Mouse (Mus musculus) forelimb bud, embryonic 11.5 days (tissue): ENCODE data around the gene Rbms2.
"Not testable (repeated sequence)": the region's sequence is repeated elsewhere in the genome, so short reads cannot be mapped to it uniquely, and the experiment has no call there.

Experiments
- DNase-seq: peaks from one replicate; pipeline ENCODE4 v3.0.0-alpha.2; 2012; ENCODE audit warnings: low read depth, low spot score

Gene Rbms2

DNA sequence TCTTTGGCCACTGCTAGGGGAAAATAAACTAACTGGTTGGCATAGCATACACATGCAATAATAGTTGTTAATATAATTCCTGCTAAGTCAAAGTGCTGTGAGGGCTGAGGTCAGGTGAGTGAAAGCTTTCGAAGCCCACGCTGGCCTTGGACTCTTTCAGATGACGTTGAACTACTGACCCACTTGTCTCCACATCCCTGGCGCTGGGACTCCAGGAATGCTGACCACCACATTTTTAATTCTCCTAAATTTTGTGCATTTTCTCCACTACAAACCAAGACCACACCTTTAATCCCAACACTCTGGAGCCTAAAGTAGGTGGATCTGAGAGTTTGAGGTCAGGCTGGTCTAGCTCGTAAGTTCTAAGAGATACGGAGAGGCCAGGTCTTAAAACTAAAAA, 13.0 kb upstream of the Rbms2 start:
- DNase-seq, result no peak

DNA sequence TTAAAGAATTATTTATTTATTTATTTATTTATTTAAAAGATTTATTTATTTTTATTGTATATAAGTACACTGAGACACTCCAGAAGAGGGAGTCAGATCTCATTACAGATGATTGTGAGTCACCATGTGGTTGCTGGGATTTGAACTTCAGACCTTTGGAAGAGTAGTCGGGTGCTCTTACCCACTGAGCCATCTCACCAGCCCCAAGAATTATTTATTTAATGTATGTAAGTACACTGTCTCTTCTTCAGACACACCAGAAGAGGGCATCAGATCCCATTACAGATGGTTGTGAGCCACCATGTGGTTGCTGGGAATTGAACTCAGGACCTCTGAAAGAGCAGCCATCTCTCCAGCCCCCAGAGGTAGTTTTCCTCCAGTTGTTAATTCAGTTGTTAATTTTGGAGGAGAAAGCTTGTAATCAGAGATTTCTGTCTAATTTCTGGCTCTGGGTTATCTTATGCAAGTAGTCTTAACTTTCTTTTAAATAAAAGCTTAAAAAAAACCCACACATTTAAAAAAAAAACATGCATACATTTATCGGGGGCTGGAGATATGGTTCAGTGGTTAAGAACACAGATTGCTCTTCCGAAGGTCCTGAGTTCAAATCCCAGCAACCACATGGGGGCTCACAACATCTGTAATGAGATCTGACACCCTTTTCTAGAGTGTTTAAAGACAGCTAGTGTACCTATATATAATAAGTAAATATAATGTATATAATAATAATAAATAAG, 12.1 kb upstream of the Rbms2 start:
- not testable (repeated sequence) for DNase-seq

DNA sequence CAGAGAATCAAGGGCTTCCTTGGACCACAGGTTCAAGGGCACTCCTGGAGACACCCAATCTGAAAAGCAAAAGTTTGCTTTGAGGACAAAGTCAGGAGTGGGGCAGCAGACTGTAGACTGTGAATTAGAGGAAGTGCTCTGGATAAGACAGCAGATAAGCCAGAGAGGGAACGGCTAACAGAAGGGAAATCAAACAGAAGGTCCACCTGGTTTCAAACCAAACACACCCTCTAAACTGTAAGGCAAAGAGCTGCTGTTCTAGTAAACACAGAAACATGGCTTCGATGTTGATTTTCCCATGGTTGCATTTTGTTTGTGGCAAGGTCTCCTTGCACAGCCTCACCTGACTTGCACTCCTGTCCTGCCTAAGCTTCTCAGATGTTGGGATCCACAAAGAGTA, 11.4 kb upstream of the Rbms2 start:
- DNase-seq, result no peak

DNA sequence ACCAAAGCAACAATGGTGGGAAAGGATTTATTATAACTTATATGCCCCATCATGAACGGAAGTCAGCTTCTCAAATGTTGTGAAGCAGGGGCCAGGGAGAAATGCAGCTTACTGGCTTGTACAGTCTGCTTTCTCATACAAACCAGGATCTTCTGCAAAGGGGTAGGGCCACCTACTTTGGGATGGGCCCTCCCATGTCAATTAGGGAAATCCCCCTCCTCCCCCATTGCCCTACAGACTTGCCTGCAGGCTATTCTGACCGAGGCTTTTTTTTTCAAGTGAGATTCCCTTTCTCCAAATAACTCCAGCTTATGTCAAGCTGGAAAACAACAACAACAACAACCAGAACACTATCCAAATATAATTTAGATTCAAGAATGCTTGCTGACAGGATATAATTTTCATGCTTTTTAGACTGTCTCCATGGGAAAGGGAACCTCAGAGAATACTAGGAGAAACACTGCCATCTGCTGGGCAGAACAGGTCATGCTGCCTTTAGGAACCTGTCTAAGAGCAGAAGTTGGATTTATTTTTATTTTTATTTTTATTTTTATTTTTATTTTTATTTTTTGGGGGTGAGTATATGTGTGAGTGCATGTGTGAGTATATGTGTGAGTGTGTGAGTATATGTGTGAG, 8.3 kb upstream of the Rbms2 start:
- DNase-seq, result peak; percentile 85

DNA sequence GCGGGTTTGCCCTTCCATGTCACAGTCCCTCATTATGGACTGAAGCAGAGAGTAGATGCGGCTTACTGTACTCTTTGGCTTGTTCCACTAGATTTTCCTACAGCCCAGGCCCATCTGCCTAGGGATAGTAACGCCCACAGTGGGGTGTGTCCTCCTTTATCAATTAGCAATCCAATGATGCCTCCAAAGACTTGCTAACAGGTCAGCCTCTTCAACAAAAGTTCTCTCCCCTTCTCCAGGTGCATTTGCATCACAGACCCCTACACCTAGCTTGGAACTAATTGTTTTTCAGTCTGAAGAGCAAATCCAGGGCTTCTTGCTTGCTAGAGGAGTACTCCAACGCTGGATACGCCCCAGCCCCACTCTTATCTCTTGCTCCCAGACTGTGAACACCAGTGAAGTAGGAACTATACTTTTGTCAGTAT, 7.1 kb upstream of the Rbms2 start:
- no peak for DNase-seq

DNA sequence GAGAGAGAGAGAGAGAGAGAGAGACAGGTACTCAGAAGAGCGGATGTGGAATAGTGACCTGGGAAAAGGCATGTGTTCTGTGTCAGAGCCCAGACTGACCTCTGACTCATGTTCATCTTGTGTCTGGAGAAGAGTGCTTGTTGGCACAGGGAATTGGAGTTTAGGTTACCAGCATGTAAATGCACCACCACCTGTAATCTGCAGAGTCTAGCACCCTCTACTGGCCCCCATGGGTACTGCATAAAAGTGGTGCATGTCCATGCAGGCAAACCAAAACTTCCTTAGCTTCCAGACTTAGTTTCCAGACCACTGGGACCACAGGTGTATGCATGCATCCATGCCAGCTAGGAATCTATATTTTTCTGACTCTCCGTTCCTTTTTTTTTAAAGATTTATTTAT, 5.9 kb upstream of the Rbms2 start:
- DNase-seq, result peak; percentile 92

DNA sequence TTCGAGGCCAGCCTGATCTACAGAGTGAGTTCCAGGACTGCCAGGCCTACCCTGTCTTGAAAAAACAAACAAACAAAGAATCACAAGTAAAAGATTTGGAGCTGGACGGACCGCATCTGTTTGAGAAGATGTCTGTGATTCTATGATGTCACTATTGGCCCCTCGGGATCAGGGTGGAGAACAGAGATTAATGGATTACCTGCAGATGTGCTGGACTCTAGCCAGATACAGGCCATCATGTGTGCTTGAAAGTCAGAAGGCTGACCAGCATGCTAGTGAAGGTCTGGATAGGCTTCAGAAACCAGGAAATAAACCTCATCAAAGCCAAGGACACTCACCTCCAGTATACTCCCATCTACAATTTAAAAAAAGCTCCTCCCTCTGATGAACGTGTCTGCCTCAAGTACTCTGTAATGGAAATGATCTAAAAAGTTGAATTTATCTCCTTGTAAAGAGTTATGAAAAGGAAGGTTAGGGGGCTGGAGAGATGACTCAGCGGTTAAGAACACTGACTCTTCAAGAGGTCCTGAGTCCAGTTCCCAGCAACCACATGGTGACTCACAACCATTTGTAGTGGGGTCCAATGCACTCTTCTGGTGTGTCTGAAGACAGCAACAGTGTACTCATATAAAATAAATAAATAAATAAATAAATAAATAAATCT, 5.3 kb upstream of the Rbms2 start:
- no peak for DNase-seq

DNA sequence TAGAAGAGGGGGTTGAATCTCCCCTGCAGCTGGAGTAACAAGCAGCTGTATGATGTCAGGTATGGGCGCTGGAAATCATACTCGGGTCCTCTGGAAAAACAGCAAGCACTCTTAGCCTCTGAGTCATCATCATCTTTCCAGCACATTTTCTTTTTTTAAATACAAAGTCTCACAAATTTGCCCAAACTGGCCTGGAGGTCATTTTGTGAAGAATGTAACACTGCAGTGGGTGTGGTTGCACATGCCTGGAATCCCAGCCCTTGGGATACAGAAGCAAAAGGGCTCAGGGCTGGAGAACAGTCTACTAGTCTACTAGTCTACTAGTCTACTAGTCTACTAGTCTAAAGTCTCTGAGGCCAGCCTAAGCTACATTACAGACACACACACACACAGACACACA, 4.2 kb upstream of the Rbms2 start:
- DNase-seq, result no peak

DNA sequence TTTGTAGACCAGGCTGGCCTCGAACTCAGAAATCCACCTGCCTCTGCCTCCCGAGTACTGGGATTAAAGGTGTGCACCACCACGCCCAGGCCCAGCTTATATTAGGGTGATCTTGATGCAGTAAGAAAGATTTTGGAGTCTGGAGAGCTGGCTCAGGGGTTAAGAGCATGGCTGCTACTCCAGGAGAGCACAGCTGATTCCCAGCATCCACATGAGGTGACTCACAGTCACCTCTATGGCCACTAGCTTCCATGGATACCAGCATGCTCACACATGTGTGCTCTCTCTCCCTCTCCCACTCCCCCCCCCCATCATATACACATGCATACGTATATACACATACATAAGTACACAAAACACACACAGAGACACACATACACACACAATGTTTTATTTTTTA, 2.8 kb downstream of the Rbms2 start:
- DNase-seq, result no peak

DNA sequence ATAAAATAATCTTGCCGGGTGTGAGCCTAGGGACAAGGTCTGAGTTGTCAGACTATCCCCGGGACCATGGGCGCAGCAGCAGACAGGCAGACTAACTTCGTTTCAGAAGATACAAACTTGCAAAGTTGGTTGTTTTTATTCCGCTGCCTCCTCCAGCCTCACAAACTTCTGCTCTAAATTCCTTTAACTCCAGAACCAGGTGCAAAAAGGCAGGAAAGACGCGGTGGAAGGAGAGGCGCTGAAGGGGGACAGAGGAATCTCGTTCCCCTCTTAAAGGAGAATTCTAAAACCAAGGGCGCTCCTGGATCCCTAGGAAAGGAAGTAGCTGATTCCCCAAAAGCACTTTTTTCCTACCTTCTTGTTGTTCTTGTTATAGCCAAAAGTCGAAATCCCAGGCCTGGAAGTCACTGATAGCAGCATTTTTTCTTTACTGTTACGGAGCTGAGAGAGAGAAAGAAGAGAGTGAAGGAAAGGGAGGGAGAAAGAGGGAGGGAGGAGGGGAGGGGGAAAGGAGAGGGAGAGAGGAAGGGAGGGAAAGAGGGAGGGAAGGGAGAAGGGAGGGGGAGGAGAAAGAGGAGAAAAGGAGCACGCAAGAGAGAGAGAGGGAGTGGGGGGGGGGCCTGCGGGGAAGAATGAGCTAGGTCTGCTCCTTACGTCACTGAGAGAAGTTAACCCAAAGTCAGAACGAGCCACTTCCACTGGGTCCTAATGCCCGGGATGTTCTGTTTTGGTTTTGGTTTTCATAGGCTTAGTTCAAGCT, 3.9 kb downstream of the Rbms2 start:
- peak; percentile 83 for DNase-seq

DNA sequence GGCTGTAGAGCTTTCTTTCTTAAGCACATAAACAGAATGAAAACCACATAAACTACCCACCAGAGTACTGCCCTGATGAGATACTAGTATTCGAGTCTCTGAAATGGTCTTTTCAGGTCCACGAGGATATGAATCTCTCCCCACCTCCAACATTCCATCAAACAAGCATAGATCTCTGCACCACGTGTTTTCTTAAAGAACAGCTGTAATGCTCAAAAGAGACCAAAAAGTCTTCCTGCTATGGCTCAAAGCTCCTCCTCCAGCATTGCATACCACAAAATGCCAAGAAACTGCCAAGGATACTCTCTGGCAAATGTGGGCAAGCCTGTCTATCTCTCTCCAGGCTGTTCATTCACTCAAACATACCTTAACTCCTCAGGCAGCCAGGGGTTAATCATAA, 4.8 kb downstream of the Rbms2 start:
- no peak for DNase-seq

DNA sequence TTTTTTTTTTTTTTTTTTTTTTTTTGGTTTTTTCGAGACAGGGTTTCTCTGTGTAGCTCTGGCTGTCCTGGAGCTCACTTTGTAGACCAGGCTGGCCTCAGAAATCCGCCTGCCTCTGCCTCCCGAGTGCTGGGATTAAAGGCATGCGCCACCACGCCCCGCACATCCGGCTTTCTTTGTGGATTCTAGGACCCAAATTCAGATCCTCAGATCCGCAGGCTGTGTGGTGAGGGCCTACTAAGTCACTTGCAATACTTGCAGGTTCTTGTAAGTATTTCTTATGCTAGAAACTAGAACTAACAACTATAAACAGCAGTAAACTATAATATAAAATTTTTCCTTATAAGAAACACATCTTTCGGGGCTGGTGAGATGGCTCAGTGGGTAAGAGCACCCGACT, 8.7 kb downstream of the Rbms2 start:
- DNase-seq, result not testable (repeated sequence)

DNA sequence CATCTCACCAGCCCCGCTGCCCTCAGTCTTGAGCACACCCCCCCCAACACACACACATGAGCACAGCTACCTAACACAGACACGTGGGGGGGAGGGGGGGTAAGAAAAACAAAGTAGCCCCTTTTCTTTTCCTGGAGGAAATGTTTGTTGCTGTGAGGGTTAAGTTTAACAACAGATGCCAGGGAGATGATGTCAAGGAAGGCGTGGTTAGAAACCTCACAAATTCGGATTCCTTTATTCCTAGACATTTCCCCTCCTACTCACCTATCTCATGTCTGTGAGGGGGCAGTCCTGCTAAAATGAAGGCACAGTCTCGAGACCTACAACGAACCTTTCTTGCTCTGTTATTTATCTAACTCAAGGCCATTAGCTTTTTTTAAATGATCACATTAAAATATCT, 13.0 kb downstream of the Rbms2 start:
- DNase-seq, result no peak

DNA sequence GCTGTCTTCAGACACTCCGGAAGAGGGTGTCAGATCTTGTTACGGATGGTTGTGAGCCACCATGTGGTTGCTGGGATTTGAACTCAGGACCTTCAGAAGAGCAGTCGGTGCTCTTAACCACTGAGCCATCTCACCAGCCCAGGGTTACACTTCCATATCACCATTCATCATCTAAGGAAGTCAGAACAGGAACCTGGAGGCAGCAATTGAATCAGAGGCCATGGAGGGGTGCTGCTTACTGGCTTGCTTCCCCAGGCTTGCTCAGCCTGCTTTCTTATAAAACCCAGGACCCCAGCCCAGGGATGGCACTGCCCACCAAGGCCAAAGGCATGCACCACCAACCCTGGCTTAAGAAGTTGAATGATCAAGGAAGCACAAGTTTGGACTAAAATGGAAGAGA, 14.4 kb downstream of the Rbms2 start:
- not testable (repeated sequence) for DNase-seq

DNA sequence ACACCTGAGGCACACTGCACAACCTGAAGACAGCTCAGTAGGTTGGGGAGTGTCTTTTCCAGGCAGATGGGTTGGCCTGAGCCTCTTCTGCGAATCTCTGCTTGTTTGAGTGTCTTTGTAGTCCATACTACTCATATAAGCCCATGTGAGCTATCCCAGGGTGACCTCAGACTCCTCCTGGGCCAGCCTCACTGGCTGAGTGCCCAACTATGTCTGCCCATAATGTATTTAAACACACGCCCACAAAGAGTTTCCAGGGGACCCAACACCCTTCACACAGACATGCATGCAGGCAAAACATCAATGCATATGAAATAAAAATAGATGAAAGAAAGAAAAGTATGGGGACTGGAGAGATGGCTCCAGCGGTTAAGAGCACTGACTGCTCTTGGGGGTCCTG, 26.1 kb downstream of the Rbms2 start:
- DNase-seq, result no peak

DNA sequence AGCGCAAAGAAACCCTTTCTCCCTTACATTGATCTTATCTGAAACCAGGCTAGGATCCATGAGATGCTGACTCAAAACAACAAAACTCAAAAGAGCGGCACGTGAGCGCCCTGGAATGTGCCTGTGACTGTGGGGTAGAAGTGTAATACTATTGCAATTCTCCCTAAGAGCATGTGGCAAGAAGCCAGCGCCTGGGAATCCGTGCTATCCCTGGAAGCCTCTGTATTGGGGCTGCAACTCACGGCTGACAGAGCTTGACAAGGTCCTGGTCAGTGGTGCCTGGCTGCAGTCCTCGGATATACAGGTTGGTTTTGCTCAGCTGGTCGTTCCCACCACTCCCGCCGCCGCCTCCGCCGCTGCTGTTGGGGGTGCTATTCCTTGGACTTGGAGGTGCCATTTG, 29.2 kb downstream of the Rbms2 start:
- no peak for DNase-seq

DNA sequence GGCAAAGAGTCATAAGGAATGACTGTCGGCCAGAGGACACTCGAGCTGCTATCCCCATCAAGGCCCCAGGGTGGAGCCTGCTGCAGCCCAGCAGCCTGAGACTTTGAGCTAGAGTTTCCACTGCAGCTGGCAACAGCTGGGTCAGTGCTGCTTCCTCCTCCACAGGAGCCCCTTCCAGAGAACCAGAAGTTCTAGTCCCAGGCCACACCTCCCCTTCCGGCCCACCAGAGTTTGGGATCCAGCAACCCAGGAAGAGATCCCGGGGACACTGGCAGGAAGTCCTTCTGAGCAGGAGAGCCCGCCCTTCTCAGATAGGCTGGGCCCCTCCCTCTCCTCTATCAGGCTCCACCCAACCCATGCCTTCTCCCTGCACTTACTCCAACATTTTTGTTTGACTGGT, 30.5 kb downstream of the Rbms2 start:
- peak; percentile 78 for DNase-seq

DNA sequence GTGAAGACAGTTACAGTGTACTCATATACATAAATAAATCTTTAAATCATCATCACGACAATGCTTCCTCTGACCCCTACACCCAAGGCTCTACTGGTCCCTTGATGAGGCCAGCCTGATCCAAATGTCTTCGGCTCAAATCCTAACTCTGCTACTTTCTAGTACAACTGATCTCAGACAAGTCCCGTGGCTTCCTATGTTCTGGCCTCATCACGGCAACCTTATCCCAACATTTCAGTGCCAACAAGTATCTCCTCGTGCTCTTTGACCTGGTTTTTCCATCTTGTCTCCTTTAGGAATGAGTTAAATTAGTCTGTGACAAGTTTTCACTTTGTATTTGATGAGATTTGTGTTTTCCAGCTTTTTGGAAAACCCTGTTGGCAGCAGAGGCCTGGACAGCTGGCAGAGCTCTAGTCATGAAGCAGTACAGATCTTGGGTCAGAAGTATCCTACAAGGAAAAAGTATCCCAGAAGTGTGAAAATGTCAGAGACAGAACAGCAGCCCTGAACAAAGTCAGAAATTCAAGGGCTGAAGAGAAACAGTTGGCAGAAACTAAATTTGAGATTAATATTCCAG, 31.2 kb downstream of the Rbms2 start:
- no peak for DNase-seq

DNA sequence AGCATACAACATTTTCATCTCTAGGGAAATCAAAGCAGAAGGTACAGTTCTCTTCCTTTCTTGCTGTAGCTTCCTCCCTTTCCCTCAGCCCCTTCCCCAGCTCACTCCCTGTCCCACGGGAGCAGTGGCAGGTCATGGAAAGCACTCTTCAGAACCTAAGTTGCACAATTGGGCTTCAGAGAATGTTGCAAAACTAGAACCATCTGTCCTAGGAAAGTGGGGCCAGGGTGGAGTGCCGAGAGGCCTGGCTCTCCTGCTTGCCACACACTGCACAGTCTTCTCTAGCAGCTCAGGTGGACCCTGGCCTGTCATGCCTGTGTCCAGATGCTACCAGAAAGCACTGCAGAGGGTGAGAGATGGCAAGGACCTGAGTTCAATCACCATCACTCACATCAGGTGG, 35.1 kb downstream of the Rbms2 start:
- DNase-seq, result no peak

DNA sequence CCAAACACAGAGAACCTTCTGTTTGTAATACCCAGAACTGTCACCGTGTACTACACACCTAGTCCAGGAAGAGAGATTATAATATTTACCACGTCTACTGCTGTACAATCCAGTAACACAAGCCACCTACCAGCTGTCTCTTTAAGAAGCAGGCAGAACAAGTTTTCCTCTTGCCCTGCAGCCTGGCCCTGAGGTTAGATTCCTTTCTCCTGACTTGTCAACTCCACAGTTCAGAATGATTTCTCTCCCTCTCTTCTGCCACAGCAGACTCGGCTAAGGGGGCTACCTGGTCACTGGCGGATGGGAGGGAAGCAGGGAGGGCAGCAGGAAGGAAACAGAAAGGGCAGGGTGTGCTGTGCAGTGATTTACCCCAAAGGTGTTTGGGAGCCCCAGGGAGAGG, 36.4 kb downstream of the Rbms2 start:
- DNase-seq, result no peak

DNA sequence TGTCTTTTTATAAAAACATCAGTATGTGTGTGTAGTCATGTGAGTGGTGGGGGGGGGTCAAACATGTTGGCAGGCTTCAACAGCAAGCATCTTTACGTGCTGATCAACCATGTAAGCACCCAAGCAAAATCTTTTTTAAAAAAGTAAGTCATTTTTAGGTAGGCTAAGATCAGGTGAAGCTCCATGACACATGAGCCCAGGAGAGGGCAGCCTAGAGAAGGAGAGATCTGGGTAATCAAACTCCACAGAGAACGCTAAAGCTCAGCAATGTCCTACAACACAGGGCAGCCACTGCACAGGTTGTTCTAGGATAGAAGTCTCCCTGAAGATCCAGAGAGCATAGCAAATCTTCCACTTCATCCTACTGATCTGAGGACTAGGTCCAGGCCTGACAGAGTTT, 37.9 kb downstream of the Rbms2 start:
- DNase-seq, result no peak
